Mouse (Mus musculus): Measurements from ENCODE around the gene Plcd1. TPM values are rescaled to one million over a fixed set of nuclear protein-coding genes. Genes with fewer than 3 reads are reported as not detected.

Plcd1 gene
- total RNA-seq, 2 experiments from 2014 or later: 16.5 to 18.7 TPM

GRCm38 (mm10) chr9:119058245-119058644, 35.1 kb downstream of the Plcd1 start:
- intact Hi-C loops (cut with DNase I): no loop called here
- no peak for DNase-seq

GRCm38 (mm10) chr9:119055336-119055735, 38.0 kb downstream of the Plcd1 start:
- intact Hi-C loops (cut with DNase I): no loop called here

GRCm38 (mm10) chr9:119053964-119054576, 39.2 kb downstream of the Plcd1 start:
- DNase-seq: no peak
- intact Hi-C loops (cut with DNase I): no loop called here

More at GRCm38 (mm10) chr9:119055336-119055735, 38.0 kb downstream of the Plcd1 start:
- no peak for DNase-seq

- intact Hi-C loops (cut with DNase I): no loop called here
- DNase-seq: peak; percentile 36 to 40
Measured at GRCm38 (mm10) chr9:119052154-119052944, 41.0 kb downstream of the Plcd1 start, which contains the start of gene Vill. Gene Vill, plus strand, starts transcription at chr9:119052778.

- intact Hi-C loops (cut with DNase I): no loop called here
- no peak for DNase-seq
Measured at GRCm38 (mm10) chr9:119051158-119051557, 42.1 kb downstream of the Plcd1 start.

- DNase-seq: no peak
- intact Hi-C loops (cut with DNase I): no loop called here
Measured at GRCm38 (mm10) chr9:119048182-119048903, 45.0 kb downstream of the Plcd1 start.

- intact Hi-C loops (cut with DNase I): no loop called here
- DNase-seq: no peak
Measured at GRCm38 (mm10) chr9:119040101-119040775, 53.1 kb downstream of the Plcd1 start.

- intact Hi-C loops (cut with DNase I): no loop called here
- DNase-seq: no peak
Measured at GRCm38 (mm10) chr9:119038574-119038973, 54.7 kb downstream of the Plcd1 start.

GRCm38 (mm10) chr9:119037076-119037730, 56.1 kb downstream of the Plcd1 start:
- intact Hi-C loops (cut with DNase I): loop anchor here (2.0 kb wide), 1 partner anchor 30 kb away; no protein-coding TSS in a partner anchor
- peak; percentile 38 to 55 for DNase-seq

- intact Hi-C loops (cut with DNase I): loop anchor here (2.0 kb wide), 1 partner anchor 31 kb away; no protein-coding TSS in a partner anchor
- peak; percentile 86 for DNase-seq
Measured at GRCm38 (mm10) chr9:119035836-119036235, 57.5 kb downstream of the Plcd1 start.

GRCm38 (mm10) chr9:119034676-119035665, 58.3 kb downstream of the Plcd1 start:
- intact Hi-C loops (cut with DNase I): no loop called here

GRCm38 (mm10) chr9:119034069-119034468, 59.2 kb downstream of the Plcd1 start:
- intact Hi-C loops (cut with DNase I): no loop called here
- DNase-seq: no peak

More at GRCm38 (mm10) chr9:119034676-119035665, 58.3 kb downstream of the Plcd1 start:
- no peak for DNase-seq

- no peak for DNase-seq
- intact Hi-C loops (cut with DNase I): no loop called here
Measured at GRCm38 (mm10) chr9:119033111-119033921, 60.0 kb downstream of the Plcd1 start.

GRCm38 (mm10) chr9:119032538-119032937, 60.8 kb downstream of the Plcd1 start:
- intact Hi-C loops (cut with DNase I): no loop called here
- DNase-seq: no peak

- intact Hi-C loops (cut with DNase I): no loop called here
- peak; percentile 72 to 77 for DNase-seq
Measured at GRCm38 (mm10) chr9:119031772-119032171, 61.5 kb downstream of the Plcd1 start.

- DNase-seq: no peak
- intact Hi-C loops (cut with DNase I): no loop called here
Measured at GRCm38 (mm10) chr9:119031038-119031437, 62.3 kb downstream of the Plcd1 start.

GRCm38 (mm10) chr9:119029568-119029967, 63.7 kb downstream of the Plcd1 start:
- peak; percentile 78 to 81 for DNase-seq
- intact Hi-C loops (cut with DNase I): loop anchor here (1.0 to 2.0 kb wide), 2 partner anchors 27 to 109 kb away; no protein-coding TSS in a partner anchor
